Mouse (Mus musculus) adrenal gland, adult 8-10 months (tissue): Measurements from ENCODE around the gene Arhgef11. TPM values are rescaled to one million over a fixed set of nuclear protein-coding genes. Genes with fewer than 3 reads are reported as not detected.
"Not testable (repeated sequence)": the region's sequence is repeated elsewhere in the genome, so short reads cannot be mapped to it uniquely, and the experiment has no call there.

Experiments used
- DNase-seq: peaks from one replicate; pipeline ENCODE4 v3.0.0; 2022
- total RNA-seq, 4 experiments: library from RNA; stranded (reverse); gene quantifications; 2 replicates each; pipeline ENCODE4 v1.2.4; 2022

Arhgef11 gene
- total RNA-seq, result 10 to 100 TPM; 40.5 to 53.1 (median 47.2) TPM

DNA sequence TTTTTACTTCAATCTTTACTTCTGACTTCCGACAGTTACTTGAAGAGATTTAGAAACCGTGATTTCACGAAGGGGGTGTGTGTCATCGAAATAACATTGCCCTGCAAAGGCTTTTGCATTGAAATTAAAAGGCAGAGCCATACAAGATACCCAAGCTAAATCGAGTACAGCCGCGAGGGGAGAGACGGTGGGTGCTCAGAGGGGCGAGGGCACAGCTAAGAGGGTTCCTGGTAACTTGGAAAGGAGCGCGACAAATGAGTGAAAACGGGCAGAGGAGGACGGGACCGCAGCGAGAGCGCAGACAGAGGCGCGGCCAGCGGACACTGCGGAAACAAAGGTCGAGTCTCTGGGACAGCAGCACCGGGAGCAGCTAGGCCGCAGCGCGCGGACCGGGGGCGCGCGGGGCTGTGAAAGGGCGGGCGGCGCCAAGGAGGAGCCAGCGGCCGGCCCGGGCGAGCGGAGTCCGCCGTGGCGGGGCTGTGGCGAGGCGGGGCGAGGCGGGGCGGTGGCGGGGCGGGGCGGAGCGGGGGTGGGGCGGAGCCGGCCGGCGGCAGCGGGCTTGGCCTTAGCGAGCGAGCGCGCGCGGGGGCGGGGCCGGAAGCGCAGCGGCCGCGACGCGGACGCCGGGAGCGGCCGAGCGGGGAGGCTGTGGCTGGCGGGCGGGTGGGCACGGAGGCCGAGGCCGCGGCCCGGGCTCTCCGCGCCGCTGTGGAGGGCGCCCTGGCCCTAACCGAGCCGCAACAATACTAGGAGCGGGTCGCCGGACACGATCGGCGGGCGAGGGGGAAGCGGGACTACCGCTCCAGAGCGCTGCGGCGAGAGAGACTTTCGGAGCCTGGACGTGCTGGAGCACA is at the start of gene Arhgef11:
TSS of gene Arhgef11 (plus strand) at position 603 of the 854 bp plus-strand sequence.
- peak; percentile 76 for DNase-seq

GRCm38 (mm10) chr3:87568681-87569080 is 48.7 kb upstream of the Arhgef11 start:
- DNase-seq, result no peak

DNA sequence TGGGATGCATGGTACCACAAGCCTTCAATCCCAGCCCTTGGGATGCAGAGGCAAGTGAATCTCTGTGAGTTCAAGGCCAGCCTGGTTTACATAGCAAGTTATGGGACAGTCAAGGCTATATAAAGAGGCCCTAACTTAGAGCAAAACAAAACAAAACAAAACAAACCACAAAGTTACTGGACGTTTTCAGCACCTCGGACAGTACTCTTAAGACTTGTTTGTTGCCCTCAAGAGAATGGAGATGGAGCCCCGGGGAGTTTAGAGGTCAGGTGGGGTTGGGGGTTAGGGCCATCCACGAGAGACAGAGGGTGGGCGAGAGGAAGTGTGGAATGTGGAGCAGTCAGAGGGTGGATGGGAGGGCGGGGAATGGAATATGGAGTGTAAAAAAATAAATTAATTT is 41.6 kb upstream of the Arhgef11 start:
- no peak for DNase-seq

DNA sequence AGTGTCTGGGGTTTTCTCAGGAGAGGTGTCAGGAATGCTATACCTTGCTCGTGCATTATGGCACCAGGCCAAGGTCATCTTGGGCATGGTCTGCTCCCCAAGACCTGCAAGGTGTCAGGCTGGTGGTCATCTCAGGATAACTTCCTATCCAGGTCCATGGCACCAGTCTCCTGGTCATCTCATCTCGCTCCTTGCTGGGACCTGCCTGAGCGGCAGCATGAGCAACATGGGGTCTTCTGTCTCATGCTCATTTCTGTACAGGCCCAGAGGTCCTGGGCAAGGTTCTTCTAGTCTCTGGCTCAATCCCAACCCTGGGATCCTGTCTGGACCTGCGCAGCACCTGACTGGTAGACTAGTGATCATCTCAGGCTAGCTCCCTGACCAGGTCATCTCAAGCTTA is 35.1 kb upstream of the Arhgef11 start:
- DNase-seq, result no peak

GRCm38 (mm10) chr3:87593793-87594192 is 23.6 kb upstream of the Arhgef11 start:
- DNase-seq, result no peak

GRCm38 (mm10) chr3:87595328-87595727 is 22.0 kb upstream of the Arhgef11 start:
- not testable (repeated sequence) for DNase-seq

DNA sequence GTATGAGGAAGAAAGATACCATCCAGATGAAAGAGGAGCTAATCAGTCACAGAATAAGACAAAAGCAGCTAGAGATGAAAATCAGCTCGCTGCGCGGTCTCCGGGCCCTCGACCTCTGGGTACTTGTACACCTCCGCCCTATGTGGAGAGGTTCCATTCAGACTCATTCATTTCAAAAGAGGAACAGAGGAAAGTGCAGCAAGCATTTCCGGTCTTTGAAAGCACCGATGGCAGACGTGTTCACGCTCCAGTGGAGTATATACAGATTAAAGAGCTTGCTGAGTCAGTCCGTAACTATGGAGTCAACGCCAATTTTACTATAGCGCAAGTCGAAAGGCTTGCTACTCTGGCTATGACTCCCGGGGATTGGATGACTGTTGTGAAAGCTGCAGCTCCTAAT is 16.3 kb upstream of the Arhgef11 start:
- not testable (repeated sequence) for DNase-seq

DNA sequence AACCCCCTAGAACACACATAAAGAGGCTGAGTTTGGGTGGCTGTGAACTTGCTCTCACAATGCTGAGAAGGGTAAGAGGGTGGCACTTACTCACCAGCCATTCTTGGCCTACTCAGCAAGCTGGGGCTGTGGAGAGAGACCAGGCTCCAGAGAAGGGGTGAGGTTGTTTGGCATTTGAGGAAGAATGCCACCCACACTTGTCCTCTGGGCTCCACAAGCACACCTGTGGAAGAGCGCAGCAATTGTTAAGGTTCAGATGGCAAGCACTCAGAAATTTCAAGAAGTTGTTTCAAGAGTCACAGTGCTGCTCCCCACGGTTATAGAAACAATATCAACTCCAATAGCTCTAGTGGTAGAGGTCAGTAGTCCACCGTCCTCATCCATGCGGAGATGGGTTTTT is 1.0 kb upstream of the Arhgef11 start:
- DNase-seq, result no peak

GRCm38 (mm10) chr3:87617811-87618130 is 412 bp downstream of the Arhgef11 start:
- DNase-seq, result no peak

DNA sequence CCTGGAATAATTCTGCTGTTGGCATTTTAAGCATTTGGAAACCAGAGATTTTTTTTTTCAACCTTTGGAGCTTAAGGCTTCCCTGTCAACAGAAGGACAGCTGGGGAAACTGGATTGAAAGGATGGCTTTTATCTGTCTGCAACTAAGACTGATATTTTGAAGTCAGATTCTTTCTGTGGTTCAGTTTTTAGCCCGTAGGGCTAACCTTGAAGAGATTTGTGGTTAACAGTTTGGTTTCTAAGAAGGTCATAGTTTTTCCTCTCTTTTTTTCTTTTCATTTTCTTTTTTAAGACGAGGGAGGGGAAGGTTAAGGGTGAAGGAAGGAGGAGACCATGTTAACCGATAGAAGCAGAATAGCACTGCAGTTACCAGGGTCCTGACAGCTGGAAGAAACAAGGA is 881 bp downstream of the Arhgef11 start:
- no peak for DNase-seq

GRCm38 (mm10) chr3:87618981-87619710 is 1.8 kb downstream of the Arhgef11 start:
- no peak for DNase-seq

DNA sequence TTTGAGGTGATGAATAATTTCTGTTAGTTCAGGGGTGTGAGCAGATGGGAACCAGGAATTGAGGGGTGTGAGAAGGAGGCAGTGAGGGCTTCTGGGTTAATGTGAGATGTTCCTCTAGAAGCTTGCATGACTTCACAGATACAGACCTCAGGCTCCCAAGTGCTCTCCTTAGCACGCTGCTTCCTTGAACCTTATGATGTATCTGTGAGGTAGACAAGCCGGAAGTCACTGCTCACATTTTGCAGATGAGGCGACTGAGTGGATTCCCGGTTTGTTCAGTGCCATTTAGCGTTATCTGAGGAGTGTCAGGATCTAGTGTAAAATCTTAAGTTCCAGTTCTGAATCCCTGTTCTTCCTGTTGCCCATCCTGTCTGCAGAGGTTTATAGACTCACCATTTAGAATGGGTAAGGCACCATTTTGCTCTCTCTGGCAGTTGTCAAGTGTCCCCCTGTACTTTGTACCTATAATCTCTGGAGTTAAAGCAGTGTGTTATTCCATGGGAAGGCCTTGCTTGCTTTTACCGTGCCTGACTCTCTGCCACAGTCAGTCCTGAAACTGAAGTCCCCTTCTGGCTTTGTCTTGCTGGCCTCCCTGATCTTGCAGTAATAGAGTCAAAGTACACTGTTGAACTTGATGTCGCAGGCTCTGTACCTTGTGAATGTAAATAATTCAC is 3.0 kb downstream of the Arhgef11 start:
- DNase-seq, result no peak

GRCm38 (mm10) chr3:87624899-87625298 is 7.5 kb downstream of the Arhgef11 start:
- DNase-seq, result no peak

DNA sequence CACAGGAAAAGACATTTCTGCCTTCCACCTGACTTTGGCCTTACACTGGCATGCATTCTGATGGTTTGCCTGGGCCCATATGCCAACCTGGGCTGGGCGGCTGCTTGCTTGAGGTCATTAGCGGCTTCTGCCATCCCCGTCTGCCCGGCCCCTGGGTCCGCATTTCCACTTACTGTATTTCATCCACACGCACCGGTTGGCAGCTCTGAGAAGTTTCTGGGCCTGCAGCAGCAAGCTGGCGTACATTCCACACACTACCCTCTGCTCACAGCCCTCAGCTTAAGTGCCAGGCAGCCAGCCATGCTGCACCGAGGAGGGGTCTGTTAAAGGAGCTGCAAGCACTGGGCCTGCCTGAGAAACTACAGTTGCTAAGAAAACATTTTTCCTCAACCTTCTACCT is 13.5 kb downstream of the Arhgef11 start:
- no peak for DNase-seq

GRCm38 (mm10) chr3:87631408-87631807 is 14.0 kb downstream of the Arhgef11 start:
- DNase-seq, result no peak

- DNase-seq, result no peak
Measured at GRCm38 (mm10) chr3:87635514-87635913, 18.2 kb downstream of the Arhgef11 start.

GRCm38 (mm10) chr3:87643453-87643852 is 26.1 kb downstream of the Arhgef11 start:
- DNase-seq, result no peak

GRCm38 (mm10) chr3:87646174-87646573 is 28.8 kb downstream of the Arhgef11 start:
- no peak for DNase-seq

DNA sequence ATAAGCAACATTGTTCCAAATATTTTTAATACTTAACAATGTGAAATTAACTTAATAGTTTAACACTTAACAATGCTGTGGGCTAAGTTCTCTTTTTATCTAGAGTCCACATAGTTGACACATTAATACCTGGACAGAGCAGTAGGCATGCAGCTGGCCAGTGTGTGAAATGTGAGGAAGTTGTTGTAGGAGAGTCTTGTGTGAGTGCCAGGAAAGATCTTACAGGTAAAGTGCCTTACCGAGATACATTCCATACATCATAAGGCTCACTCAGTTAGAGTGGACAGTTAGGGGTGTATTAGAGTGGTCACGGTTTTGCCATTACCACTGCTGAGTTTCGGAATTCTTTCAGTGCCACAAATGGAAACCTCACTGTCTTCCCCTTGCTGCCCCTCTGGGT is 31.7 kb downstream of the Arhgef11 start:
- DNase-seq, result no peak

- DNase-seq, result no peak
Measured at GRCm38 (mm10) chr3:87658348-87658747, 41.0 kb downstream of the Arhgef11 start.

GRCm38 (mm10) chr3:87659692-87660429 is 42.5 kb downstream of the Arhgef11 start:
- DNase-seq, result no peak

- DNase-seq, result no peak
Measured at GRCm38 (mm10) chr3:87660479-87660878, 43.1 kb downstream of the Arhgef11 start.

GRCm38 (mm10) chr3:87661291-87661690 is 43.9 kb downstream of the Arhgef11 start:
- DNase-seq, result no peak
